Mouse (Mus musculus) kidney, postnatal 25 days (tissue): Measurements from ENCODE around the gene Gm21190.
"Not testable (repeated sequence)": the region's sequence is repeated elsewhere in the genome, so short reads cannot be mapped to it uniquely, and the experiment has no call there.

Experiments used
- DNase-seq, 2 experiments: peaks; one replicate each; pipeline ENCODE4 v3.0.0; 2021; ENCODE audit warnings: mixed read lengths in 2 of 2

Gm21190 gene

GRCm38 (mm10) chr5:15488743-15489142 lies 40.3 kb downstream of the Gm21190 start:
- DNase-seq = no peak

GRCm38 (mm10) chr5:15484616-15485015 lies 44.4 kb downstream of the Gm21190 start:
- peak in 1 of 2 experiments; percentile 13 for DNase-seq

GRCm38 (mm10) chr5:15483576-15483975 lies 45.4 kb downstream of the Gm21190 start:
- not testable (repeated sequence) for DNase-seq

GRCm38 (mm10) chr5:15482815-15483214 lies 46.2 kb downstream of the Gm21190 start:
- DNase-seq = peak; percentile 2 to 37

GRCm38 (mm10) chr5:15476423-15476822 lies 52.6 kb downstream of the Gm21190 start, which contains the start of gene Gm21149:
Gm21149 (minus strand) TSS chr5:15476523.
- not testable (repeated sequence) for DNase-seq
